18 mouse cellular contexts compared by ENCODE assay signal in the genomic region with DNA sequence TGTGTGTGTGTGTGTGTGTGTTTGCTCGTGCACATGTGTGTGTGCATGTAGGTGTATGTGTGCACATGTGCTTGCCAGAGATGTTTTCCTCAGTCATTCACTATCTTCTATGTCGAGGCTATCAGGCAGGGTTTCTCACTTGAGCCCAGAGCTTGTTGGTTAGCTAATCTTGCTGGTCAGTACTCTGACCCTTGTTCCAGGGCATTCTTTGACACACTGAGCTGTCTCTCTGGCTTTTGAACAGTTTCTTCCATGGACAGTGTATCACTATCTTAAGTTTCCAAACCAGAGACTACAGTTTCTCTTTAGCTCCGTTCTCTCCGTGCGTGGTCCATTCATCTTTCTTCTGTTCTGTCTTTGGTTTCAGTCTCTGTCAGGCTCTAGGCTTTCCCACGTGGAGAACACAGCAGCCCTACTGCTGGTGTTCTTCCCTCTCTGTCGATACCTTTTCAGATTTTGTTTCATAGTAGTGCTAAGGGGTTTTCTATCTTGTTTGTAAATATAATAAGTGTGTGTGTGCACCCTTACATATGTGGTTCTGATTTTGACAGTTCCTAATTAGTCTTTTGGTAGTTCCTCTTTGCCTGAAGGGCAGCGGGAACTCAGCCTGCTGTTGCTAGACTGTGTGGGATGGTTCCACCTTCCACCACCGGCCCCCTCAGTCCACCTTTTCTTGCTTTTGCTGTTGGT. TPM values are rescaled to one million over a fixed set of nuclear protein-coding genes. Genes with fewer than 3 reads are reported as not detected.
DNase-seq lines count a peak whose midpoint lies in the region; ATAC-seq and TF ChIP-seq lines count a peak whose summit lies in the region.
"Had no signal": no experiment of that assay in that cellular context is flagged by ENCODE, and none has a peak within 500 bp of the region (broad histone marks: within the 10 kb centered on the region; RNA-seq: fewer than 3 reads in every experiment).

No protein-coding gene starts in this region.

- no peak for DNase-seq in heart, postnatal 14 days
- DNase-seq in MEL (ENCODE audit: low read depth, low spot score) = peak; percentile 72
- peak; percentile 44 for DNase-seq in kidney, postnatal 14 days
- DNase-seq in lung, postnatal 10 days = no peak
- no peak for DNase-seq in urinary bladder, postnatal 10 days (ENCODE audit: low spot score)
- no peak for DNase-seq in forebrain, postnatal 0 days
- DNase-seq: adrenal gland, adult 2 months; cerebellum, adult 9-10 months; gastrocnemius, postnatal 14 days; lung, postnatal 14 days; retina, postnatal 1 day had no signal

- no peak for TF ChIP-seq CTCF in MEL (IDR thresholded peaks at IDR 0.05 in 2 of 3, conservative IDR thresholded peaks at IDR 0.05 in 1 of 3; ENCODE audit: control insufficient read depth in 1 of 3, insufficient read depth in 1 of 3, low read depth in 2 of 3, low read length in 3 of 3, poor library complexity in 1 of 3, severe bottlenecking in 1 of 3)
- no peak for TF ChIP-seq CTCF in forebrain, postnatal 0 days (IDR thresholded peaks at IDR 0.05; ENCODE audit: low read depth)

- TF ChIP-seq RAD21 in MEL (IDR thresholded peaks at IDR 0.05; ENCODE audit: low read depth, low read length) = no peak

- TF ChIP-seq POLR2A in MEL (IDR thresholded peaks at IDR 0.05; ENCODE audit: control insufficient read depth in 1 of 2, insufficient read depth in 1 of 2, low read depth in 1 of 2, low read length in 2 of 2, poor library complexity in 1 of 2) = no peak

- intact Hi-C loops in heart, postnatal 14 days (cut with DNase I) = no loop called here

- no peaks in the 10 kb centered on the region for H3K27me3 ChIP-seq in heart, embryonic 13.5 days (replicated peaks)
- H3K27me3 ChIP-seq in MEL (ENCODE audit: control insufficient read depth in 1 of 2, insufficient read depth in 2 of 2, low read length in 2 of 2) = no peaks in the 10 kb centered on the region
- H3K27me3 ChIP-seq in forebrain, postnatal 0 days (ENCODE audit: insufficient read depth, low read length) = no peaks in the 10 kb centered on the region
- H3K27me3 ChIP-seq: limb, embryonic 13.5 days; midbrain, embryonic 12.5 days had no signal

- H3K4me2 ChIP-seq in heart, embryonic 13.5 days = no peak overlapping the region
- no peak overlapping the region for H3K4me2 ChIP-seq in forebrain, postnatal 0 days (ENCODE audit: low read depth)
- H3K4me2 ChIP-seq: heart, embryonic 11.5 days; limb, embryonic 13.5 days; midbrain, embryonic 12.5 days had no signal

- TF ChIP-seq EP300 in MEL (IDR thresholded peaks at IDR 0.05; ENCODE audit: low read depth in 1 of 2, low read length in 2 of 2) = peak in 1 of 2 experiments; percentile 17; a peak in 1 of 4 replicates

- H3K4me3 ChIP-seq in heart, embryonic 13.5 days = no peak overlapping the region
- H3K4me3 ChIP-seq in MEL (ENCODE audit: control insufficient read depth in 1 of 2, insufficient read depth in 1 of 2, low read depth in 2 of 2, low read length in 2 of 2) (peak overlapping the region; percentile 37), macrophage (ENCODE audit: inconsistent target) (no peak overlapping the region)
- no peak overlapping the region for H3K4me3 ChIP-seq in forebrain, postnatal 0 days (ENCODE audit: low read depth, low read length)
- H3K4me3 ChIP-seq: limb, embryonic 13.5 days; midbrain, embryonic 12.5 days; myocyte had no signal

- no peaks in the 10 kb centered on the region for H3K9me3 ChIP-seq in heart, embryonic 13.5 days
- H3K9me3 ChIP-seq in MEL (replicated peaks; ENCODE audit: insufficient read depth, low read length) = no peaks in the 10 kb centered on the region
- H3K9me3 ChIP-seq in forebrain, postnatal 0 days (ENCODE audit: low read length) = no peaks in the 10 kb centered on the region
- H3K9me3 ChIP-seq: limb, embryonic 13.5 days; midbrain, embryonic 12.5 days had no signal

- no peak for ATAC-seq in heart, embryonic 13.5 days (ENCODE audit: extremely low read depth, insufficient number of reproducible peaks, low FRiP score, low TSS enrichment)
- ATAC-seq in forebrain, postnatal 0 days = no peak
- ATAC-seq: forebrain, embryonic 14.5 days had no signal

- H3K36me3 ChIP-seq in heart, embryonic 13.5 days = no peaks in the 10 kb centered on the region
- H3K36me3 ChIP-seq in MEL (ENCODE audit: control insufficient read depth in 1 of 2, insufficient read depth in 2 of 2, low read length in 2 of 2) = peaks cover 0 to 41% of the 10 kb centered on the region in 2 experiments; a peak in 2 of 4 replicates
- no peaks in the 10 kb centered on the region for H3K36me3 ChIP-seq in macrophage (ENCODE audit: inconsistent target)
- H3K36me3 ChIP-seq in forebrain, postnatal 0 days (ENCODE audit: insufficient read depth) = no peaks in the 10 kb centered on the region
- H3K36me3 ChIP-seq: limb, embryonic 13.5 days; midbrain, embryonic 12.5 days had no signal

- peak overlapping the region; percentile 19; the same call in 1 of the 2 replicates for H3K9ac ChIP-seq in heart, embryonic 13.5 days
- peak overlapping the region; percentile 49 for H3K9ac ChIP-seq in MEL (ENCODE audit: control insufficient read depth, low read depth, low read length, poor library complexity, severe bottlenecking)
- H3K9ac ChIP-seq in forebrain, postnatal 0 days = no peak overlapping the region
- H3K9ac ChIP-seq: limb, embryonic 13.5 days; midbrain, embryonic 12.5 days had no signal

- H3K79me2 ChIP-seq in MEL (ENCODE audit: control insufficient read depth, insufficient read depth, low read length, poor library complexity) (peaks cover 15% of the 10 kb centered on the region), macrophage (ENCODE audit: inconsistent target) (no peaks in the 10 kb centered on the region)

- no peak overlapping the region for H3K27ac ChIP-seq in heart, embryonic 13.5 days (replicated peaks)
- H3K27ac ChIP-seq in MEL (ENCODE audit: control insufficient read depth, low read depth, low read length) (peak overlapping the region; percentile 99), macrophage (peak overlapping the region; percentile 37; the same call in 1 of the 2 replicates)
- H3K27ac ChIP-seq in forebrain, postnatal 0 days (ENCODE audit: low read depth, low read length) = no peak overlapping the region
- H3K27ac ChIP-seq: limb, embryonic 13.5 days; midbrain, embryonic 12.5 days had no signal

- H3K4me1 ChIP-seq in heart, embryonic 13.5 days = peaks cover 73% of the 10 kb centered on the region
- H3K4me1 ChIP-seq in MEL (ENCODE audit: control insufficient read depth in 1 of 2, insufficient read depth in 2 of 2, low read length in 2 of 2) = peaks cover 34 to 53% of the 10 kb centered on the region in 2 experiments
- no peaks in the 10 kb centered on the region for H3K4me1 ChIP-seq in forebrain, postnatal 0 days (ENCODE audit: insufficient read depth)

- 53% methylated on average over 9 of the region's 9 CpGs for WGBS in heart, embryonic 13.5 days
- 13% methylated on average over 9 of the region's 9 CpGs for WGBS in macrophage (ENCODE audit: missing documents)
- WGBS in forebrain, postnatal 0 days = 81% methylated on average over 9 of the region's 9 CpGs

TF ChIP-seq in MEL, 35 proteins besides CTCF, POLR2A, EP300 and RAD21:
- TF ChIP-seq MXI1 (IDR thresholded peaks at IDR 0.05; ENCODE audit: low read depth, low read length) (peak; percentile 50; the same call in 1 of the 2 replicates), TCF12 (IDR thresholded peaks at IDR 0.05; ENCODE audit: low read depth, low read length) (no peak), SIN3A (IDR thresholded peaks at IDR 0.05; ENCODE audit: low read length) (peak; percentile 55), MYC (IDR thresholded peaks at IDR 0.05; ENCODE audit: low read depth, low read length) (0 out of 2 replicates have a peak, but pooled peaks have one; percentile 19), USF1 (IDR thresholded peaks at IDR 0.05; ENCODE audit: low read depth, low read length) (no peak), POLR2AphosphoS5 (IDR thresholded peaks at IDR 0.05; ENCODE audit: borderline replicate concordance, low read depth, low read length) (no peak), ETS1 (IDR thresholded peaks at IDR 0.05; ENCODE audit: low read depth, low read length) (peak; percentile 50; the same call in 1 of the 2 replicates), CHD1 (IDR thresholded peaks at IDR 0.05; ENCODE audit: low read depth, low read length) (no peak), RCOR1 (IDR thresholded peaks at IDR 0.05; ENCODE audit: low read depth, low read length) (0 out of 2 replicates have a peak, but pooled peaks have one; percentile 28)
TF ChIP-seq in MEL: peak in this region for 5.

RNA-seq across cellular contexts. Expression of a gene that starts 54.2 kb away (rescaled TPM):
- polyA plus RNA-seq in heart, embryonic 13.5 days (2015; fragmentation: Nextera tagmentation; extraction: Ambion mirVana) = 19.9 and 22.2 TPM in 2 replicates
- total RNA-seq in heart, postnatal 14 days (2021) = 10 to 100 TPM; 13.2 to 14.8 TPM
- 18.1 and 30.1 TPM in 2 replicates for total RNA-seq in MEL (2012; rRNA removed)
- polyA plus RNA-seq in MEL (2012; ENCODE audit: insufficient read depth in 1 of 2, insufficient read length in 2 of 2, low read depth in 1 of 2, low replicate concordance in 2 of 2, missing spikeins in 1 of 2) (10 to 100 TPM; 19.3 to 42.7 TPM), macrophage (2018) (7.3 to 11.3 TPM (median 7.8 TPM) in 3 replicates)
- 100 to 1,000 TPM in 11 of 26 experiments, 10 to 100 TPM in 15; 54.1 to 161 (median 84.3) TPM for total RNA-seq in macrophage (2018; cell fraction: chromatin; rRNA removed)
- total RNA-seq in macrophage (2018; cell fraction: cytosol; rRNA removed) = 10 to 100 TPM; 10.2 to 17.3 (median 13.7) TPM
- 10 to 100 TPM; 18.8 to 79.3 (median 41.9) TPM for total RNA-seq in macrophage (2018; cell fraction: nucleus; rRNA removed)
- 38.1 and 43.1 TPM in 2 replicates for total RNA-seq in forebrain, postnatal 0 days (2014; rRNA removed)
- 7.8 and 13.4 TPM in 2 replicates for polyA plus RNA-seq in forebrain, postnatal 0 days (2015; fragmentation: Nextera tagmentation; extraction: Ambion mirVana)

Comparison
In these comparisons a context has a peak if more than half of its experiments do, and no peak if none do; other contexts are left out.
1. H3K27ac ChIP-seq: peak in MEL (single experiment) and macrophage (single experiment); none in heart, embryonic 13.5 days (single experiment) and forebrain, postnatal 0 days (single experiment).
2. H3K4me3 ChIP-seq: peak in MEL (2 of 2); none in heart, embryonic 13.5 days (single experiment), macrophage (single experiment) and forebrain, postnatal 0 days (single experiment).
3. DNase-seq: peak in MEL (single experiment) and kidney, postnatal 14 days (single experiment); none in heart, postnatal 14 days (0 of 2), lung, postnatal 10 days (single experiment), urinary bladder, postnatal 10 days (single experiment) and forebrain, postnatal 0 days (single experiment).